Mouse (Mus musculus): ENCODE measurements around the gene Them7. TPM values are rescaled to one million over a fixed set of nuclear protein-coding genes. Genes with fewer than 3 reads are reported as not detected.

The Them7 gene
- polyA plus RNA-seq (2016; fragmentation: Nextera tagmentation; extraction: Ambion mirVana) = 0.17 TPM in 1 of 2 replicates, not detected in the other

GRCm38 (mm10) chr2:105224134-105224986, at the start of gene Them7:
TSS of gene Them7 (plus strand) at chr2:105224320.
- H3K27ac ChIP-seq = no peak within 1 kb of the TSS
- peak within 1 kb of the TSS; percentile 38; the same call in 1 of the 2 replicates for H3K9ac ChIP-seq
- peak within 1 kb of the TSS; percentile 78 for H3K4me2 ChIP-seq (replicated peaks)
- 1% methylated on average over 38 of the region's 38 CpGs for WGBS
- peaks cover 4% of the 10 kb centered on the region; the same call in 1 of the 2 replicates for H3K27me3 ChIP-seq
- H3K4me3 ChIP-seq = peak within 1 kb of the TSS; percentile 41
- ATAC-seq (ENCODE audit: insufficient number of reproducible peaks, insufficient read depth, low FRiP score, low TSS enrichment) = peak; percentile 58; the same call in 1 of the 2 replicates
- H3K36me3 ChIP-seq = no peaks in the 10 kb centered on the region
- H3K9me3 ChIP-seq = no peaks in the 10 kb centered on the region
- peaks cover 16% of the 10 kb centered on the region for H3K4me1 ChIP-seq

DNA sequence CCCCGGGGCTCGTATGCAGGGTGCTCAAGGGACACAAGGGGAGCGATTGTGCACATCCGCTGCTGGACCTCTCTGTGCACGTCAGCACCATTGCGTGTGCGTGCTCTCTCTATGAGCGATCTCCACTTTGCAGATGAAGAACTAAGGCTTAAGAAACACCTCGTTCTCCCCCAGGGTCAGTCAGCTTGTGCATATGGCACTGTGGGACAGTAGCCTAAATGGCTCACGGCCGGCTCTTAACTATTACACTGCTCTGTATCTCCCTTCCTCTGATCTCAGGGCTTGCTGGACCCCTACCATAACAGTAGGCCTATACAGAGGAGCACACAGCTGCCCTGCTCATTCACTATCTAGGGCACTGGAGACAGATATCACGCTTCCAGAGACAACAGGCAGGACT, 45.2 kb upstream of the Them7 start:
- H3K9me3 ChIP-seq = no peaks in the 10 kb centered on the region
- H3K4me1 ChIP-seq = no peaks in the 10 kb centered on the region
- no peak overlapping the region for H3K4me3 ChIP-seq
- H3K27me3 ChIP-seq = no peaks in the 10 kb centered on the region
- 83% methylated on average over 12 of the region's 12 CpGs for WGBS
- no peak overlapping the region for H3K27ac ChIP-seq
- H3K4me2 ChIP-seq (replicated peaks) = no peak overlapping the region
- H3K9ac ChIP-seq = no peak overlapping the region
- no peak for ATAC-seq (ENCODE audit: insufficient number of reproducible peaks, insufficient read depth, low FRiP score, low TSS enrichment)
- no peaks in the 10 kb centered on the region for H3K36me3 ChIP-seq

DNA sequence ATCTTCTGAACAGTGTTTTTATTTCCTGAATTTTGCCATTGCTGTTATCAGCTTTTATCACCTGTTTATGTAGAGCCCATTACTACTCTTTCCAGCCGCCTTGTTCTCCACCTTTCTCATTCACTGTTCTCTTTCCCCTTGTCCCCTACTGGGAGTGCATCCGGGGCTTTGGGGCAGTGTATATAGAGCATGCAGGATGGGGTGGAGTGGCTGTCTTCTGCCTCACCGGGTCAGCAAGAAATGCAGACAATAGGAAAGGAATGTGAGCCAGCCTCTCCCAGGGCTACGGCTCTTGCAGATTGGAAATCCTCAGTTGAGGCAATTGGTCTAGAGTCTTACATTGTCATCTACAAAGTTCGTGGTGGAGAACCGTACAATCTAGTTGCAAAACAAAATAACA, 41.6 kb upstream of the Them7 start:
- Histone ChIP-seq H3K36me3 (no peaks in the 10 kb centered on the region), H3K27me3 (no peaks in the 10 kb centered on the region; the same call in 1 of the 2 replicates), H3K9me3 (no peaks in the 10 kb centered on the region), H3K4me3 (no peak overlapping the region), H3K4me2 (replicated peaks) (no peak overlapping the region), H3K27ac (no peak overlapping the region), H3K9ac (no peak overlapping the region), H3K4me1 (no peaks in the 10 kb centered on the region)
- 45% methylated on average over 6 of the region's 6 CpGs for WGBS
- no peak for ATAC-seq (ENCODE audit: insufficient number of reproducible peaks, insufficient read depth, low FRiP score, low TSS enrichment)

DNA sequence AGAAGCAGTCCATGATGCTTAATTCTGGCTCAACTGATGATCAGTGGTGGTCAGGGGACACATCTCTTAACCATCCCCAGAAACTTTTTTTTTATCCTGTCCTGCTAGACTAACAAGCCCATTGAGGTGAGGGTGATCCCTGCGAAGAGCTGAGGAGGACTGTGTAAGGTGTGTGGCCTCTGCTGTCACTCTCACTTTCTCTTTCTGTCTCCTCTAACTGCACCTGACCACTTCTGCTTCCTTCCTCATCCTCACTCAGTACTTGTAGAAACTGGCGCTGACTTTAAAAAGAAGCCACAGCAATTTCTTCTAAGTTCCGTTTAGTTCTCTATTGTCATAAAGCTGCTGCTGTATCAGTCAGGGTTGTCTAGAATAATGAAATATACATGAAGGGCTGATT, 39.0 kb upstream of the Them7 start:
- no peaks in the 10 kb centered on the region for H3K9me3 ChIP-seq
- H3K36me3 ChIP-seq = no peaks in the 10 kb centered on the region
- 90% methylated on average over 3 of the region's 3 CpGs for WGBS
- no peak for ATAC-seq (ENCODE audit: insufficient number of reproducible peaks, insufficient read depth, low FRiP score, low TSS enrichment)
- no peaks in the 10 kb centered on the region; the same call in 1 of the 2 replicates for H3K27me3 ChIP-seq
- H3K9ac ChIP-seq = no peak overlapping the region
- no peak overlapping the region for H3K4me2 ChIP-seq (replicated peaks)
- no peaks in the 10 kb centered on the region for H3K4me1 ChIP-seq
- no peak overlapping the region for H3K27ac ChIP-seq
- no peak overlapping the region for H3K4me3 ChIP-seq

DNA sequence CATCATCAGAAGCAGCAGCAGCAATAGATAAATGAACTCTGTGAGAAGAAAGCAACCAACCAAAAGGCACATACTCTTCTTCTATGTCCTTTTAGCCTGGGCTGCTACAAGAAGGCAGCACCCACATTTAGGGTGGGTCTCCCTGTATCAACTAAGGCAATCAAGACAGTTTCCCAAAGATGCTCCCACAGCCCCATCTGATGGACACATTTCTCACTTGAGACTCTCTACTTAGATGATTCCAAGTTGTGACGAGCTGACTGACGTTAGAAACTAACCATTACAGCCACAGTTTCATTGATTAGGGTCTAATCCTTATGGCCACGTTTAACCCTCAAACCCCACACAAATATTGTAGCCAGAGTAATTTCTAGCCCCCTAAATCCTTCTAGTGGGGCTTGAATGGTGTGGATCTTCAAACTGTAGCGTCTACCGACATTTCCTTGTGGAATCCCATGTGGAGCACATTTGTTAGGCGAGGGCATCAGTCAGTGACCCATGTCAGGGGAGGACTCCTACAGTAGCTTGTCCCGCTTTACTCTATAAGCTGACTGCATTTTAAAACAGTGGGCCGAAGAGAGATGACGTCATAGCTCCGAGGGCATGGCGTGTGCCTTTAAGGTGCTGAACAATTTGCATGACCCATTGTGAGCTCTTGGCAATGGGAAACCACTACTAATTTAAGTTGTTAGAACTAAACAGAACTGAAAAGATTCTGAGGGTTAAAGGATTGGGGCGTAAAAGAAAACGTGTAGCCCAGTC, 38.2 kb upstream of the Them7 start:
- no peak overlapping the region for H3K9ac ChIP-seq
- H3K9me3 ChIP-seq = no peaks in the 10 kb centered on the region
- no peak overlapping the region for H3K4me2 ChIP-seq (replicated peaks)
- no peaks in the 10 kb centered on the region; the same call in 1 of the 2 replicates for H3K27me3 ChIP-seq
- H3K4me1 ChIP-seq = no peaks in the 10 kb centered on the region
- no peak overlapping the region for H3K27ac ChIP-seq
- H3K36me3 ChIP-seq = no peaks in the 10 kb centered on the region
- WGBS = 78% methylated on average over 13 of the region's 13 CpGs
- no peak overlapping the region for H3K4me3 ChIP-seq
- no peak for ATAC-seq (ENCODE audit: insufficient number of reproducible peaks, insufficient read depth, low FRiP score, low TSS enrichment)

GRCm38 (mm10) chr2:105186591-105186990, 37.5 kb upstream of the Them7 start:
- Histone ChIP-seq H3K9ac (no peak overlapping the region), H3K36me3 (no peaks in the 10 kb centered on the region), H3K4me1 (no peaks in the 10 kb centered on the region), H3K4me3 (no peak overlapping the region), H3K27me3 (no peaks in the 10 kb centered on the region; the same call in 1 of the 2 replicates), H3K4me2 (replicated peaks) (no peak overlapping the region), H3K27ac (no peak overlapping the region), H3K9me3 (no peaks in the 10 kb centered on the region)
- ATAC-seq (ENCODE audit: insufficient number of reproducible peaks, insufficient read depth, low FRiP score, low TSS enrichment) = no peak
- WGBS = 65% methylated on average over 5 of the region's 5 CpGs

- no peak overlapping the region for H3K27ac ChIP-seq
- no peak for ATAC-seq (ENCODE audit: insufficient number of reproducible peaks, insufficient read depth, low FRiP score, low TSS enrichment)
- no peaks in the 10 kb centered on the region for H3K4me1 ChIP-seq
- H3K9me3 ChIP-seq = no peaks in the 10 kb centered on the region
- no peak overlapping the region for H3K4me3 ChIP-seq
- 75% methylated on average over 10 of the region's 10 CpGs for WGBS
- no peak overlapping the region for H3K9ac ChIP-seq
- H3K27me3 ChIP-seq = no peaks in the 10 kb centered on the region; the same call in 1 of the 2 replicates
- no peaks in the 10 kb centered on the region for H3K36me3 ChIP-seq
- H3K4me2 ChIP-seq (replicated peaks) = no peak overlapping the region
Observed at GRCm38 (mm10) chr2:105188182-105188581, 35.9 kb upstream of the Them7 start.

GRCm38 (mm10) chr2:105189352-105189751, 34.8 kb upstream of the Them7 start:
- ATAC-seq (ENCODE audit: insufficient number of reproducible peaks, insufficient read depth, low FRiP score, low TSS enrichment) = no peak
- H3K4me3 ChIP-seq = no peak overlapping the region
- no peaks in the 10 kb centered on the region; the same call in 1 of the 2 replicates for H3K27me3 ChIP-seq
- H3K9ac ChIP-seq = no peak overlapping the region
- no peak overlapping the region for H3K27ac ChIP-seq
- no peaks in the 10 kb centered on the region for H3K9me3 ChIP-seq
- no peaks in the 10 kb centered on the region for H3K4me1 ChIP-seq
- 27% methylated on average over 5 of the region's 5 CpGs for whole genome bisulfite sequencing
- no peak overlapping the region for H3K4me2 ChIP-seq (replicated peaks)
- H3K36me3 ChIP-seq = no peaks in the 10 kb centered on the region

- no peak overlapping the region for H3K27ac ChIP-seq
- no peak overlapping the region for H3K9ac ChIP-seq
- 24% methylated on average over 8 of the region's 8 CpGs for WGBS
- no peak overlapping the region for H3K4me3 ChIP-seq
- no peaks in the 10 kb centered on the region for H3K9me3 ChIP-seq
- ATAC-seq (ENCODE audit: insufficient number of reproducible peaks, insufficient read depth, low FRiP score, low TSS enrichment) = no peak
- H3K36me3 ChIP-seq = no peaks in the 10 kb centered on the region
- no peaks in the 10 kb centered on the region for H3K4me1 ChIP-seq
- H3K27me3 ChIP-seq = 0 out of 2 replicates have a peak, but pooled peaks cover 3% of the 10 kb centered on the region
- no peak overlapping the region for H3K4me2 ChIP-seq (replicated peaks)
Observed at GRCm38 (mm10) chr2:105200152-105200551, 24.0 kb upstream of the Them7 start.

- Histone ChIP-seq H3K9ac (no peak overlapping the region), H3K27ac (no peak overlapping the region), H3K4me2 (replicated peaks) (no peak overlapping the region), H3K36me3 (no peaks in the 10 kb centered on the region), H3K27me3 (0 out of 2 replicates have a peak, but pooled peaks cover 3% of the 10 kb centered on the region), H3K4me3 (no peak overlapping the region), H3K9me3 (no peaks in the 10 kb centered on the region), H3K4me1 (no peaks in the 10 kb centered on the region)
- no peak for ATAC-seq (ENCODE audit: insufficient number of reproducible peaks, insufficient read depth, low FRiP score, low TSS enrichment)
- 77% methylated on average over 9 of the region's 9 CpGs for WGBS
Observed at GRCm38 (mm10) chr2:105206563-105207174, 17.5 kb upstream of the Them7 start.

DNA sequence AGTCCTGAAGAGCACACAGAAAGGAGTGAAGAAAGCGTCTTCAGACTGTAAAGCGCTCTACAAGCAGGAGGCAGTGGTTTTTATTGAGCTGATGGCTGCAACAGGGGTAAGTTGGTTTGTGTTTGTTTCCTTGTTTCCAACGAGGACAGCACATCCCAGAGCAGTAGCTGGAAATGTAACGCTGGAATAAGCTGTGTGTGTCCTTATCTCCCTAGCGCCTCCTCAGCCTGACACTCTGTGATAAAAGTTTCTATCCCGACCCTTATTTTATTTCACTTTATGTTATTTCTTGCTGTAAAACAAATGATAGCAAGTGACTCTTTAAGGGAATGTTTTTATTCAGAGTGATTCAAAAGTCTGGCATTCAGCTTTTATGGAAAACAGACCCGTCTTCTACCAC, 11.3 kb upstream of the Them7 start:
- Histone ChIP-seq H3K27me3 (no peaks in the 10 kb centered on the region), H3K27ac (no peak overlapping the region), H3K9ac (no peak overlapping the region), H3K4me2 (replicated peaks) (no peak overlapping the region), H3K4me3 (no peak overlapping the region), H3K36me3 (no peaks in the 10 kb centered on the region), H3K4me1 (no peaks in the 10 kb centered on the region), H3K9me3 (no peaks in the 10 kb centered on the region)
- no peak for ATAC-seq (ENCODE audit: insufficient number of reproducible peaks, insufficient read depth, low FRiP score, low TSS enrichment)
- WGBS = 79% methylated on average over 7 of the region's 7 CpGs

All from embryonic facial prominence, embryonic 12.5 days (tissue).